Mouse (Mus musculus) cerebellum, adult 2 months (tissue): ENCODE measurements at regions not wholly inside any gene's neighbourhood (a gene's known extent, or its start where the extent isn't known, plus 50 kb on each side); places are given as distances from the start of the nearest gene placed in this dataset.

Experiments used
- CTCF ChIP-seq: fragments of 200-500 bp; IDR thresholded peaks from 2 replicates; pipeline ENCODE4 v1.5.1; 2011; ENCODE audit warnings: low read depth, mild to moderate bottlenecking, control low read depth, low read length, moderate library complexity, borderline replicate concordance; ENCODE audit not compliant: insufficient read depth
- POLR2A ChIP-seq: fragments of 200-500 bp; IDR thresholded peaks from 2 replicates; pipeline ENCODE4 v1.6.1; 2011; ENCODE audit warnings: low read length, control low read depth, borderline replicate concordance; ENCODE audit not compliant: insufficient read depth

- no peak for TF ChIP-seq CTCF
- no peak for TF ChIP-seq POLR2A
These were observed 83.1 kb upstream of the Ptpn1 start for GRCm38 (mm10) chr2:167848468-167849440.
